Mouse (Mus musculus): Measurements from ENCODE around the gene Tjap1. TPM values are rescaled to one million over a fixed set of nuclear protein-coding genes. Genes with fewer than 3 reads are reported as not detected.

The Tjap1 gene
- total RNA-seq, 2 experiments from 2014 or later: 35.9 to 48.4 TPM

DNA sequence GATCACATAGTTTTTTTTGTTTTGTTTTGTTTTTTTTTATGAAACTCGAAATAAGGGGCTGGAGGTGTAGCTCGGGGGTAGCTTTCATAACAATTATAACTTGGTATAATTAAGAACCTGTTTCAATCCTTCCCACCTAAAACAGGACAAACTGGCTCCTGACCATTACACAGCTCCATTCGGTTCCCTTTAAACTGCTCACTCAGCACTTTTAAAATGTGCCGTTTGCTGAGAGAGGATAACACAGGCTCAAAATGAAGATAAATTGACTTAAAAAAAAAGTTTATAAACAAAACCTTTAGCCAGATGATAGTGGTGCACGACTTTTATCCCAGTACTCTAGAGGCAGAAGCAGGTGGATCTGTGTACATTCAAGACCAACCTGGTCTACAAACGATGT, 2.6 kb upstream of the Tjap1 start:
- intact Hi-C loops (cut with DNase I): no loop called here
- DNase-seq (ENCODE audit: low spot score in 2 of 2): no peak

DNA sequence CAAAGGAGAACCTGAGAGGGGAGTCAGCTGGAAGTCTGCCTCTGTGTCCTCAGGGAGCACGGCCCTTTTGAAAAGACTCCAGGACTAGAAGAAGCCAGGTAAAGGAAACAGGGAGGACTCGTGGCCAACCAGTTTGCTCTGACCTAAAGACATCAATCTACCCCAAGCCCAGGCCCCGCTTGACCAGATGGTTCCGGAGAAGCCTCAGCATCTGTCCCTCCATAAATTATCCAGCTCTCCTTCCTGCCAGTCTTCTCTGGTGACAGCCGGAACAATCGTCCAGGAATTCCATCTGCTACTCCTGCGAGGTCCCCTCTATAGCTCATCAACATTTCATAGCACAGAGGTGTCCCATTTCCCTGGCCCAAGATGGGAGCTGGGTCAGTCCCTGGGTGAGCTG, 1.8 kb upstream of the Tjap1 start:
- intact Hi-C loops (cut with DNase I): no loop called here
- no peak for DNase-seq (ENCODE audit: low spot score in 2 of 2)

DNA sequence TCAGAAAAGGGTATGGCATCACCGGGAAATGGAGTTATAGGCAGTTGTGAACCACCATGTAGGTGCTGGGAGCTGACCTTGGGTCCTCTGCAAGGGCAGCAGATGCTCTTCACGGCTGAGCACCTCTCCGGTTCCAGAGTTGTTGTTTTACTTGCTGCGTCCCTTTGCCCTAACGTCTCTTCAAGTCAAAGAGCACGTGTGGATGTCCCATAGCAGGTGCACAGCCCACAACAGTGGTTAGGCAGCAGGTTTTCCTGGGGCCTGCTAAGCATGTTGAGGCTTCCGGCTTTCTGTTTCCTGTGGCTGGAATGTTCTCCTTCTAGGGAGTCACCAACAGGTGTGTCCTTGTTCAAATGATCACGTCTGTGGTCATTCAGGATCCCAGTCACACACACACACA, 1.1 kb upstream of the Tjap1 start:
- no peak for DNase-seq (ENCODE audit: low spot score in 2 of 2)
- intact Hi-C loops (cut with DNase I): no loop called here

DNA sequence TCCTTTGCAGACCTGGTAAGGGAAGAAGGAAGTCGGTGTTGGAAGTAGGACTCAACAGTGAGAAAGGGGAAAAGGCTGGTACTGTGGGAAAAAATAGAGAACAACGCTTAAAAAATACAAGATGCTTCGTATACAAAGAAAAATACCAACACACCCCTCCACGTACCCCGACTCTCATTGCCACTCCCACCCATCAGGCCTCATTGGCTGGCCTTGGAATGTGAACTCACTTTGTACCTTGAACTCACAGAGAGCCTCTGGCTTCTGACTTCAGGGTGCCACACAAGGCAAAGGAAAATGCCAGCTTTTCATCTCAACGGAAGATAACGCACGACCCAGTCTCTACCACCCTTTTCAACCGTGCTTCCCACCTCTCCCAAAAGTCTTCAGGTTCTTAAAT, 314 bp upstream of the Tjap1 start:
- intact Hi-C loops (cut with DNase I): no loop called here
- no peak for DNase-seq (ENCODE audit: low spot score in 2 of 2)

DNA sequence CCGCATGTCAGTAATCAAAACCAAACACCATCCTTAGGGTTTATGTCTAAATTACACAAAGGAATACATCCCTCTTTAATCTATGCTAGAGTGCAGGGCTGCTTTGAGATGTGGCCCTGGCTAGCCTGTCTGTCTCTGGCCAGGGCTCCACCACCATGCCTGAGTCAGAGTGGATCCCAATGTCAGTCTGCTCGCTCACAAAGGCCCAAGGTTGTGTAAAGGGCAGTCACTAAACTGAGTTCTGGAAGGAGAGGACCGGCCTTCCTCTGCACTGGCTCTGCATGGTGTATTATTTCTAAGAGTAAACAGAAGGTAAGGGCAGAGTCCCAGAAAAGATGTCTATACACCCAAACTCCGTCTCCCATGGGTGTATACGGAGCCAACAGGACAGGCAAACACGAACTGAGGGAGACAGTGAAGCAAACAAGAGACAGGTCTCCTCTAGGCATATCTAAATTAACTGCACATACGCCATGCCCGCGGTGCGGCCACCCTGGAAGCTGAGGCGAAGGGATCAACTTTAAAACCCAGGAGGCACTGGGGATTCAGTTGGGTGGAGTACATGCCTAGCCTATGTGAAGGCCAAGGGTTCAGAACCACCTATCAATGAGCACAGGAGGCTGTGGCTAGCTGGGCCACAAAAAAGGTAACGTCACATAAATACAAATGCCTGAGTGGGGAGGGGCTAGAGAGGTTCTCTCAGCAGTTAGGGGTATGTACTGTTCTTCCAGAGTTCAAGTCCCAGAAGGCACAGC, 4.6 kb downstream of the Tjap1 start:
- intact Hi-C loops (cut with DNase I): no loop called here
- no peak for DNase-seq (ENCODE audit: low spot score in 2 of 2)

DNA sequence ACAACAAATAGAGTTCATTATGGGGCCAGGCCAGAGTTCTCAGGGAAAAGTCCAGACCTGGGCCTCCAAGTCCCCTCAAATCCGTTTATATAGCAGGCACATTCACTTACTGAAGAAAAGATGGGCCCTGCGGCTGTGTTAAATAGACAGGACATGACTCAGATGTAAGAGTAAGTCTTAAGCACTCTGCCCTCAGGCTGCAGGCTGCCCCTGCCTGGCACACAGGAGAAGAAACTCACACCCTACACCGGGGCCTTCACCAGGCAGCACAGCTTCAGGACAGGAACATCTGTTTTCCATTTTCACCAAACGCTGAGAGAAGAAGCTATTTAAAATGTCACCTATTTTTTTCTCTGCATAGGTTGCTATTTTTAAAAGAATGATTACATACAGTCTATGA, 5.2 kb downstream of the Tjap1 start:
- intact Hi-C loops (cut with DNase I): no loop called here
- no peak for DNase-seq (ENCODE audit: low spot score in 2 of 2)

DNA sequence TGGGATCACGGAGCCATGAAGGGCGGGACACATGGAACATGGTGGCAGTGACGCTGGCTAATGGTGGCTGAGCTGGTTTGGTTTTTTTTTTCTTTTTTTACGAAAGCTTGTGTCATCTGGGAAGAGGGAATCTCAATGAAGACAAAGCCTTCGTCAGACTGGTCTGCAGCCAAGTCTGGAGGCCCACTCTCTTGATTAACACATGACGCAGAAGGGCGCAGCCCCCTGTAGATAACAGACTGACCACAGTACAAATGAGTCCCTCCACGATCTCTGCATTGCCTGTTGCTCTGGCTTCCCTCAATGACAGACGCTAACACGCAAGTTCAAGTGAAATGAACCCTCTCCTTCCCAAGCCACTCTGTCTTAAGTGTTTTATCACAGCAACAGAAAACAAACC, 7.3 kb downstream of the Tjap1 start:
- no peak for DNase-seq (ENCODE audit: low spot score in 2 of 2)
- intact Hi-C loops (cut with DNase I): no loop called here

DNA sequence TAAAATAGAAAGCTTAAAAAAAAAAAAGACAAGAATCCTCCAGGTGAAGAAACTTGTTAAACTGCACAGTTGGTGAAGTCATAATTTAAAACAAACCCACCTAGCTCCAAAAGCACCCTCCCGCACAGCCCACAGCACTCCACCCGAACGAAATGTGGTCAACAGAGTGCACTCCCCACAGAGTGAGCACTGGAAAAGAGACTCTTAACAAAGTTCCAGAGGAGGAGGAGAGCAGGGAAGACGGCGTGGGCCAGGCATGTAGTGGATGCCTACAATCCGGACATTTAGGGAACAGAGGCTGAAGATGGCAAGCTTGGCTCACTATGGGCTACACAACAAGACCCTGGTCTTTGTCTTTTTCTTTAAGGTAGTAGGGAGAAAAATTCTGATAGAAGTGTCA, 7.8 kb downstream of the Tjap1 start:
- no peak for DNase-seq (ENCODE audit: low spot score in 2 of 2)
- intact Hi-C loops (cut with DNase I): no loop called here

DNA sequence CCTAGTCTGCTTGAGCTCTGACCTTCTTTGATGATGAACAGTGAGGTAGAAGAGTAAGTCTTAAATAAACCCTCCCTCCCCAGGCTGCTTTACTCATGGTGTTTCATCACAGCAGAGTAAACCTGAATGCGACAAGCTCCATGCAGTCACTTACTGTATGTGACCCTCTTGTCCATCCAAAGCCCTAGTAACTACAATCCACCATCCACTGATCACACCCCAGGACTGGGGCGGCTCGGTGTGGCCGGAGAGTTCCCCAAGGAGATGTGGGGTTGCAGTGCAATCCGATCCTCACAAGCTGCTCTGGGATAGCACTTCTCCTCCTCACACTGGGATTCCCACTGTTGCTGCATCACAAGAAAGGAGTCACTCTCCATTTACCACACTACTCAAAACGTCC, 8.4 kb downstream of the Tjap1 start:
- DNase-seq (ENCODE audit: low spot score in 2 of 2): no peak
- intact Hi-C loops (cut with DNase I): no loop called here

DNA sequence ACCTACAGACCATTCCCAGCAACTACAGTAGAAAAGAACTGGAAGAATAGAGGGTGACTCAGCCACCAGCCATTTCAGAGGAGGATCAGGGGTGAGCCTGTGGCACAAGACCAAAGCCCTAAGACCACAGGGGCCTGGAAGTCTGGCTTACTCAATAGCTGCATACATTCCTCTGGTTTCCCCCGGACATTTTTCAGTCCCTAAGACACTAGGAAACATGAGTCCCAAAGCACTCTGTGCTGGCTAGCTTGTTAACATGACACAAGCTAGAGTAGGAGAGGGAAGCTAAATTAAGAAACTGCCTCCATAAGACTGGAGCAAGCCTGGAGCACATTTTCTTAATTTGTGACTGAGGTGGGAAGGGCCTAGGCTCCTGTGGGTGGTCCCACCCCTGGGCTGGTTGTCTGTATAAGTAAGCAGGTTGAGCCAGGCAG, 9.0 kb downstream of the Tjap1 start:
- no peak for DNase-seq (ENCODE audit: low spot score in 2 of 2)
- intact Hi-C loops (cut with DNase I): no loop called here

DNA sequence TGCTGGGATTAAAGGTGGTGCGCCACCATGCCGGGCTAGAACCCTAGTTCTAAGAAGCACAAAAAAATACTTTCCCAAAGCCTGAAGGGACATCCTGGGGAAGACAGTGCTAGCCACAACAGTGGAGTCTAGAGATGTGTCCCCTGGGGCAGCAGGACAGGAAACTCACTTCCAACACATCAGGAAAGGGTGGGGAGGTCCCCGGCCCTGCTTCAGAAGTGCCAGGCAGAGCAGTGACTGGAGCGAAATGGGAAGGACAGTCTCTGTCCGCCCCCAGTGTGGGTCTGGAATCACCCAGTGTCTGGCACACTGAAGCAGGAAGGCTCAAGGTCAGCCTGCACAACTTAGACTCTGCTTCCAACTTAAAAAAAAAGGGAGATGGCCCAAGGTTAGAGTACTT, 10.2 kb downstream of the Tjap1 start:
- no peak for DNase-seq (ENCODE audit: low spot score in 2 of 2)
- intact Hi-C loops (cut with DNase I): no loop called here

DNA sequence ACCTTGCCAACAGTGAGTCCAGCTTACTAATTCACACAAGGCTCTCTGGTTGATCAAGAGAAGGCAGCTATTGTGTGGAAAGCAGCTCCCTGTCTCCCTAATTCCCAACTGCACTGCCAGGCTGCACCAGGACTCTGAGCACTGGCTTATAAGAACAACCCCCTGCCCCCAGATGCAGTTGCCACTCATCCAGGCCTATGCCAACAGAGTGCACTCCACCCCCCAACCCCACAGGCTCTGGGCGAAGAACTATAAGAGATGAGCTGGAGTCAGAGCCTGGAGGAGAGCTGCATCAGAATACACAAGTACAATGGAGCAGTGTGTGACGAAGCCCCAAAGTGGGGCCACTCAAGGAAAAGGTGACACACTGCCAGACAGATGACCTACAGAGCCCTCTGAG, 10.8 kb downstream of the Tjap1 start:
- DNase-seq (ENCODE audit: low spot score in 2 of 2): no peak
- intact Hi-C loops (cut with DNase I): no loop called here

DNA sequence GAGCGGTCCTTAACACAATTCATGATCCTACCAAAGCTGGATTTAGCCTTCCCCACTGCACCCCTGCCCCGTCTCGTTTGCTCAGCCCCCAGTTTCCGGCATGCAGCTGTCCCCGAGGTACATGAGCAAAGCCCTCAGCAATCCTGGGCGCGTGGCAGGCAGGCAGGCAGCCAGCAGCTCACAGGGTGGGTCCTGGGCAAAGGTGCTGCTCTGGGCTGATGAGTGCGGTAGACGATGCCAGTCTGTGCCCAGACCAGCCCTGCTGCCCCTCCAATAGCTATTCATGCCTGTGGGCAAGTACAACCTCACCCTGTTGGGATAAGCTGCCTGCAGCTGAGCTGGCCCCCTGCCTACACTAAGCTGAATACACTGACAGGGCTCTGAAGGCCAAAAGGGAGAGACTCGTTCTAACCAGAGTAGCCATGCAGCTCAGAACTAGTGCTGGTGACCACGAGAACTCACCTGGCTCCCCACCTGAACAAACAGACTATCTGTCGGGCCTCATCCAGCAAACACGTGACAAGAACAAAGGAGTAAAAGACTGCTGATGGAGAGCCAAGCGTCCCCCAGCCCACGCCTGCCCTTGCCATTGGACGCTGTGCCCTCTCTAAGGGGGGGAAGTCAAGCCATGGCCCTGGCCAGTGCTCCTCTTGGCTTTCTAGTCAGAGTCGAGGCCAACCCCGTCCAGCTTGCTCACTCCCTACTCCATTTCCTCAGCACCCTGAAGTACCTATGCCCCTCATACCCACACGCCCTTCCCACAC, 12.9 kb downstream of the Tjap1 start:
- no peak for DNase-seq (ENCODE audit: low spot score in 2 of 2)
- intact Hi-C loops (cut with DNase I): loop anchor here (5.0 kb wide), 1 partner anchor 117 kb away; no protein-coding TSS in a partner anchor

DNA sequence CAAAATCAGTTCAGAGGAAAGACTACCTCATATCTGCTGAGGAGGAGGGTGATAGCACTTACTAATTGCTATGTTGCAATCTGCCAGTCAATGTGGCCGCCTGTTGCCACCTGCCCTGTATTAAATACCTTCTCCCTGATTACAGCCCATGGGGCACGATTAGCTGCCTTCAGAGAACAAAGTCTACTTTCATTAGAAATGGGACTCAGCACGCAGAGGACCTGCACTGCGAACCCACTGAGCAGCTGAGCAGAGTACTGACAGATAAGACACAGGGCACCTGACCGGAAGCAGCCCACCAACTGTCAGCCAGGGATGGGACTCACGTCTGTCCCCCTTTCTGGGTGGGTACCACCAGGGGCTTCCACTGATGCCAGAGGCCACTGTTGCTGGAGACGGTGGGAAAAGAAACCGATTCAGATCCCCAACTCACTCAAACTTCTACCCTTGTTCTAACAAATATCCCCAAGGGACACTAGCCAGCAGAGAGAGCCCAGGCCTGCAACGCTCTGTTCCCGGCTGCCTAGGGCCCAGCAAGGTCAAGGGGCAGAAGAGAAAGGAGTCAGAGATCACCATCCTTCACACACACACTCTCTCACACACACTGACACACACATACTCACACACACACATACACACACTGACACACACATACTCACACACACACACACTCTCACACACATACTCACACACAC, 14.7 kb downstream of the Tjap1 start:
- no peak for DNase-seq (ENCODE audit: low spot score in 2 of 2)
- intact Hi-C loops (cut with DNase I): loop anchor here (5.0 kb wide), 1 partner anchor 119 kb away; no protein-coding TSS in a partner anchor

DNA sequence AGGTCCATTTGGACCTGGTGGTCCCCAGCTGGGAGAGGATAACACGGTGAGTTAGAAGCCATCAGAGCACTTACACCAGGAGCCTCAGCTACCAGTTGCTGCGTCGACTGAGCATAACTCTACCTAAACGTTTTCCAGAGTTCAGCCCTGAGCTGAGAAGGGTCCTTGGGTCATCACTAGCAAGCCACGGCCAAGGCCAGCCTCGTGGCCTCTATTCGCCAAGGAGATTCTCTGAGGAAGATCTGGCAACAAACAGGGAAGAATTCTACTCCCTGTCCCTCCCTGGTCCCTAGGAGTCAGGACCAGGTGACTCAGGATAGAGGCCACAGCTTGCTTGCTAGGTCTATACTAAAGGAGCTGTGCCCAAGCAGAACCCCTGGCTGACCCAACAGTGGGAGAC, 15.3 kb downstream of the Tjap1 start:
- intact Hi-C loops (cut with DNase I): loop anchor here (2.0 to 5.0 kb wide), 2 partner anchors 31 to 120 kb away; no protein-coding TSS in a partner anchor
- DNase-seq (ENCODE audit: low spot score in 2 of 2): no peak

DNA sequence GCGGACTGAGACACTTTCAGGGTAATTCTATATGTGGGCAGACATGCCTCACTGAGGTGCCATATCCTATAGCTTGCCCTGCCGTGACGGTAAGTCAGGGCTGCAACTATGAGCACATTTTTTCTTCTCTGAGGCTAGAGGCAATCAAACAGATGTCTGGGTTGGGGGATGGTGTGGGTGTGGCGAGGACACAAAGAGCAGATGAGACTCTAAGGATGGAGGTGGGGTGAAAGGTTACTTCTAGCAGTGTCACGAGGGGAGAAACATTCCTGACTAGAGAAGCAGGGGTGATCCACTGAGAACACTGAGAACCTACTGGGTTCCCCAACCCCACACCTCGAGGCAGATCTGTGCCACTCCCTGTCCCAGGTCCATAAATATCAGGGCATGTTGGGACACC, 15.8 kb downstream of the Tjap1 start:
- DNase-seq (ENCODE audit: low spot score in 2 of 2): no peak
- intact Hi-C loops (cut with DNase I): loop anchor here (2.0 to 5.0 kb wide), 2 partner anchors 32 to 120 kb away; no protein-coding TSS in a partner anchor

DNA sequence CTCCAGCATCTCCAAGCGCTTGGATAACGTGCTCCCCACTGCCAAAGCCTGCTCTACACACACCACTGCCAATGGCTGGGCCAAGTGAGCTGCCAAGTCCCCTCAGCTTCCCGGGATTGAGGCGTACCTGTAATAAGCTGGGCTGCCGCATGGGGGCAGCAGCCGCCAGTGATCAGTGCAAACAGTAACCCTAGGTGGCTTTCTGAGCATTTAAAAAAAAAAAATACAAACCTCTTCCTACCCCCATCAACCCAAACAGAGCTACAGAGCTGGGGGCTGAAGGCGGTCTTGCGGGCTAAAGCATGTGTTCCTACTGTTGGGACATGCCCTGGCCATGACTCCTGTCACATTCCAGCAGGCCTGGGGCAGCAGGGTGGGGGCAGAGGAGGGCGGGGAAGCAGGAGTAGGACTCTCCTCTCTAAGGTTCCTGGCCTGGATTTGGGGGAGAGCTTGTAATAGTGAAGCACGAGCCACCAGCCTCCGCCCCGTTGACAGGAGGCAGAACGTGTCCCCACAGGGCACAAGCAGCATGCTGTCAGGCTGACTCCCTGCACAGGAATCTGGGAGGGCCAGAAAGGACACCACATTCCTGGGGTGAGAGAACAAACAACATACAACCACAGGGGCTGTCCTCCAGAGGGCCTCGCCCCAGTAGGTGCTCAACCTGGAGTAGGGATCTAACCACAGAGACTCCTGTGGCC, 16.8 kb downstream of the Tjap1 start:
- intact Hi-C loops (cut with DNase I): loop anchor here (2.0 to 5.0 kb wide), 2 partner anchors 33 to 121 kb away; no protein-coding TSS in a partner anchor

DNA sequence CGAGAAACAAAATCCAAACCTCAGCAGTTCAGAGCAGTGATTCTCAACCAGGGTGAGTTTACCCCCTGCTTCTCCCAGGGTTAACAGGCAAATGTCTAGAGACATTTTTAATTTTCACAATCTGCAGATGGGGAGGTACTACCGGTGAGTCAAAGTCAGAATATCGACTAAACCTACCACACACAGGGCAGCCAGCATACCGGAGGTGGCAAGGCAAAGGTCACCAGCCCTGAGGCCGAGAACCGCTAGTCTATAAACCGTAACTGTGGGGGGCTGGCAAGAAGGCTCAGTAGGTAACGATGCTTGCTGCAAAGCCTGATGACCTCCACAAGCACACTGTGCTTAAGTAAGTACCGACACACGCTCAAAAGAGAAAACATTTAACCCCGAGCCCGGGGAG, 17.3 kb downstream of the Tjap1 start:
- intact Hi-C loops (cut with DNase I): loop anchor here (5.0 kb wide), 1 partner anchor 122 kb away; no protein-coding TSS in a partner anchor
- DNase-seq (ENCODE audit: low spot score in 2 of 2): no peak

More for the DNA sequence above, 16.8 kb downstream of the Tjap1 start:
- peak; percentile 82 to 85 for DNase-seq (ENCODE audit: low spot score in 2 of 2)

DNA sequence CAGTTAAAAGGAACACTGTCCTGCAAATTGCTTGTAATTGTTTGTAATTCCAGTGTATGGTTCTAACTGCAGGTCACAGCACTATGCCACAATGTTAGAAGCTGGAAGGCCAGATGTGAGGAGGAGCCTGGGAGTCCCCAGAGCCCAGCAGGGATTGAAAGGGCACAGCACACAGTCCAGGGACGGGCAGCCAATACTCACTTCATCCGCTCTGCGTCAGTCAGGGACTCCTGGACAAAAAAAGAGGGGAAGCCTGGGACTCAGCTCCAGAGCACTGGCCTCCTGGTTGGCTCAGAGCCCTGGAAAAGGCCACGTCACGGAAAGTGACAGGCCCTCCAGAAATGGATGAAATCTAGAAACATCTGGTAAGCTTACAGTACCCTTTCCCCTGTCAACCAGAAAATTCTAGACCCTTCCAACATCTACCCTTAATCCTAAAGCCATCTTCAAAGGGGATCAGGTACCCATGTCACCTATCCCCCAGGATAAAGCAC, 20.6 kb downstream of the Tjap1 start:
- intact Hi-C loops (cut with DNase I): loop anchor here (5.0 kb wide), 1 partner anchor 250 kb away; no protein-coding TSS in a partner anchor
- no peak for DNase-seq (ENCODE audit: low spot score in 2 of 2)
